Mouse (Mus musculus) ES-E14 (cell line): ENCODE data around the gene Fancc. TPM values are rescaled to one million over a fixed set of nuclear protein-coding genes. Genes with fewer than 3 reads are reported as not detected.

ENCODE experiments used
- DNase-seq: peaks from one replicate; pipeline ENCODE4 v3.0.0-alpha.2; 2013; ENCODE audit warnings: low read depth, low spot score
- H3K27ac ChIP-seq: 2 replicates; pipeline ENCODE4 v1.5.1; 2012; ENCODE audit warnings: low read depth, mild to moderate bottlenecking, low read length, moderate library complexity, mixed read lengths; ENCODE audit not compliant: poor library complexity, insufficient read depth, severe bottlenecking
- H3K36me3 ChIP-seq: 2 replicates; pipeline ENCODE4 v1.6.1; 2012; ENCODE audit warnings: mild to moderate bottlenecking, low read length, moderate library complexity, mixed read lengths; ENCODE audit not compliant: control insufficient read depth, poor library complexity, insufficient read depth, severe bottlenecking
- H3K4me1 ChIP-seq, 2 experiments: fragments of 150-350 bp in 1 of 2; sonication (generic) in 1 of 2; 2 replicates each; pipeline ENCODE4 v1.6.1; 2012; ENCODE audit warnings: low read length in 2 of 2, mild to moderate bottlenecking in 1 of 2, mixed read lengths in 1 of 2; ENCODE audit not compliant: control insufficient read depth in 2 of 2, insufficient read depth in 2 of 2, poor library complexity in 1 of 2
- H3K4me3 ChIP-seq, 2 experiments: fragments of 150-350 bp in 1 of 2; sonication (generic) in 1 of 2; 2 replicates each; pipeline ENCODE4 v1.5.1; 2012; ENCODE audit warnings: low read length in 2 of 2, low read depth in 1 of 2, mild to moderate bottlenecking in 1 of 2, mixed read lengths in 1 of 2; ENCODE audit not compliant: insufficient read depth in 1 of 2, poor library complexity in 1 of 2, severe bottlenecking in 1 of 2
- H3K9ac ChIP-seq: 2 replicates; pipeline ENCODE4 v1.6.1; 2012; ENCODE audit warnings: low read depth, mild to moderate bottlenecking, low read length, mixed read lengths; ENCODE audit not compliant: poor library complexity, insufficient read depth, severe bottlenecking
- H3K9me3 ChIP-seq: fragments of 150-350 bp; sonication (generic); 2 replicates; pipeline ENCODE4 v1.6.1; 2012; ENCODE audit warnings: low read depth, mild to moderate bottlenecking, low read length; ENCODE audit not compliant: control insufficient read depth, insufficient read depth
- CHD2 ChIP-seq: IDR thresholded peaks from 2 replicates; pipeline ENCODE4 v1.6.1; 2014; ENCODE audit warnings: mild to moderate bottlenecking, low read depth, low read length, inconsistent platforms
- HCFC1 ChIP-seq: IDR thresholded peaks from 2 replicates; pipeline ENCODE4 v1.6.1; 2012; ENCODE audit warnings: low read length, inconsistent platforms, borderline replicate concordance; ENCODE audit not compliant: insufficient read depth
- MAFK ChIP-seq: IDR thresholded peaks from 2 replicates; pipeline ENCODE4 v1.6.1; 2014; ENCODE audit warnings: mild to moderate bottlenecking, low read depth, low read length, inconsistent platforms; ENCODE audit not compliant: insufficient read depth
- ZC3H11A ChIP-seq: IDR thresholded peaks from 2 replicates; pipeline ENCODE4 v1.6.1; 2012; ENCODE audit warnings: low read depth, mild to moderate bottlenecking, inconsistent platforms, low read length, borderline replicate concordance
- ZNF384 ChIP-seq: IDR thresholded peaks from 2 replicates; pipeline ENCODE4 v1.6.1; 2012; ENCODE audit warnings: low read depth, low read length, inconsistent platforms
- in situ Hi-C, 2 experiments: fragments of 600-800 bp; cut with MboI; formaldehyde crosslinking; loops; one replicate each; pipeline ENCODE4 v1.15.1; 2025; ENCODE audit warnings: low sequenced_read_pairs in 2 of 2, inconsistent platforms in 1 of 2; ENCODE audit not compliant: unreplicated experiment in 2 of 2
- total RNA-seq: library from RNA; depleted of rRNA; stranded (reverse); fragments of 300-350 nt; gene quantifications from 2 replicates; pipeline ENCODE4 v1.2.3, GENCODE M21; 2012

The Fancc gene
- total RNA-seq, 1 experiment, result 9.4 TPM

GRCm38 (mm10) chr13:63250441-63250980 is 246.6 kb downstream of the Fancc start:
- H3K36me3 ChIP-seq, result no peaks in the 10 kb centered on the region; the same call in 1 of the 2 replicates
- peaks cover 1 to 5% of the 10 kb centered on the region in 2 experiments; a peak in 2 of 4 replicates for H3K4me1 ChIP-seq
- H3K9me3 ChIP-seq, result no peaks in the 10 kb centered on the region
- no peak overlapping the region for H3K9ac ChIP-seq
- DNase-seq, result no peak
- H3K4me3 ChIP-seq, result no peak overlapping the region
- TF ChIP-seq HCFC1 (no peak), ZC3H11A (no peak), CHD2 (no peak), ZNF384 (no peak), MAFK (no peak)
- H3K27ac ChIP-seq, result no peak overlapping the region
- in situ Hi-C loops, result no loop called here

GRCm38 (mm10) chr13:63249741-63250431 is 247.2 kb downstream of the Fancc start:
- no peak for TF ChIP-seq CHD2
- no peak for TF ChIP-seq HCFC1
- TF ChIP-seq ZNF384, result no peak
- TF ChIP-seq MAFK, result no peak
- TF ChIP-seq ZC3H11A, result no peak
- Histone ChIP-seq H3K36me3 (peaks cover 2% of the 10 kb centered on the region; the same call in 1 of the 2 replicates), H3K4me1 (peaks cover 1 to 5% of the 10 kb centered on the region in 2 experiments; a peak in 2 of 4 replicates), H3K9me3 (no peaks in the 10 kb centered on the region), H3K27ac (no peak overlapping the region), H3K4me3 (no peak overlapping the region), H3K9ac (no peak overlapping the region)
- DNase-seq, result no peak
- in situ Hi-C loops, result no loop called here

- Histone ChIP-seq H3K9me3 (no peaks in the 10 kb centered on the region), H3K4me1 (peaks cover 1 to 5% of the 10 kb centered on the region in 2 experiments; a peak in 2 of 4 replicates), H3K9ac (no peak overlapping the region), H3K27ac (no peak overlapping the region), H3K36me3 (peaks cover 4% of the 10 kb centered on the region), H3K4me3 (no peak overlapping the region)
- no peak for DNase-seq
- in situ Hi-C loops, result no loop called here
- TF ChIP-seq HCFC1 (no peak), CHD2 (no peak), ZNF384 (no peak), MAFK (no peak), ZC3H11A (no peak)
Measured at GRCm38 (mm10) chr13:63249171-63249570, 247.9 kb downstream of the Fancc start.

GRCm38 (mm10) chr13:63248318-63248717 is 248.8 kb downstream of the Fancc start:
- Histone ChIP-seq H3K4me3 (no peak overlapping the region), H3K9me3 (no peaks in the 10 kb centered on the region), H3K36me3 (peaks cover 8% of the 10 kb centered on the region), H3K27ac (no peak overlapping the region), H3K4me1 (peaks cover 1 to 5% of the 10 kb centered on the region in 2 experiments; a peak in 2 of 4 replicates), H3K9ac (no peak overlapping the region)
- in situ Hi-C loops, result no loop called here
- TF ChIP-seq ZC3H11A (no peak), MAFK (no peak), ZNF384 (no peak), HCFC1 (no peak), CHD2 (no peak)
- no peak for DNase-seq
